Mouse (Mus musculus) ES-Bruce4 (cell line): ENCODE measurements around the gene Pofut1.

Experiments
- CTCF ChIP-seq: IDR thresholded peaks from one replicate; pipeline ENCODE4 v1.8.1; 2011; ENCODE audit warnings: low read depth, low read length
- EP300 ChIP-seq: IDR thresholded peaks from 2 replicates; pipeline ENCODE4 v1.6.1; 2011; ENCODE audit warnings: low read depth, low read length; ENCODE audit not compliant: insufficient read depth
- POLR2A ChIP-seq: IDR thresholded peaks from one replicate; pipeline ENCODE4 v1.8.1; 2011; ENCODE audit warnings: low read length; ENCODE audit not compliant: insufficient read depth

- TF ChIP-seq CTCF (no peak), POLR2A (no peak), EP300 (no peak)
Measured at GRCm38 (mm10) chr2:153287835-153288234, 46.5 kb downstream of the Pofut1 start.
